Mouse (Mus musculus): ENCODE results near the gene H1foo.

The H1foo gene

GRCm38 (mm10) chr6:115986472-115987095, 41.8 kb downstream of the H1foo start:
- no peak for DNase-seq (ENCODE audit: low spot score)

GRCm38 (mm10) chr6:115987096-115987747, 42.5 kb downstream of the H1foo start:
- DNase-seq (ENCODE audit: low spot score), result no peak

GRCm38 (mm10) chr6:115989032-115989431, 44.3 kb downstream of the H1foo start:
- DNase-seq (ENCODE audit: low spot score), result no peak

- no peak for DNase-seq (ENCODE audit: low spot score)
Measured at GRCm38 (mm10) chr6:115989607-115990006, 44.9 kb downstream of the H1foo start.

GRCm38 (mm10) chr6:115990056-115990455, 45.3 kb downstream of the H1foo start:
- no peak for DNase-seq (ENCODE audit: low spot score)

GRCm38 (mm10) chr6:115990479-115990878, 45.7 kb downstream of the H1foo start:
- DNase-seq (ENCODE audit: low spot score), result no peak

GRCm38 (mm10) chr6:115991108-115991880, 46.6 kb downstream of the H1foo start:
- DNase-seq (ENCODE audit: low spot score), result no peak

- no peak for DNase-seq (ENCODE audit: low spot score)
Measured at GRCm38 (mm10) chr6:115991881-115992620, 47.3 kb downstream of the H1foo start.

GRCm38 (mm10) chr6:115992981-115993380, 48.2 kb downstream of the H1foo start:
- no peak for DNase-seq (ENCODE audit: low spot score)

- DNase-seq (ENCODE audit: low spot score), result no peak
Measured at GRCm38 (mm10) chr6:115993463-115994145, 48.9 kb downstream of the H1foo start.

- no peak for DNase-seq (ENCODE audit: low spot score)
Measured at GRCm38 (mm10) chr6:115994146-115994876, 49.6 kb downstream of the H1foo start.

GRCm38 (mm10) chr6:115994877-115995520, 50.3 kb downstream of the H1foo start, which contains the start of gene Plxnd1:
TSS of gene Plxnd1 (minus strand) at chr6:115995005.
- peak; percentile 96 for DNase-seq (ENCODE audit: low spot score)

- DNase-seq (ENCODE audit: low spot score), result no peak
Measured at GRCm38 (mm10) chr6:115995531-115995941, 50.8 kb downstream of the H1foo start.

GRCm38 (mm10) chr6:115996171-115996851, 51.6 kb downstream of the H1foo start:
- DNase-seq (ENCODE audit: low spot score), result no peak

GRCm38 (mm10) chr6:115997726-115998311, 53.1 kb downstream of the H1foo start:
- no peak for DNase-seq (ENCODE audit: low spot score)

GRCm38 (mm10) chr6:115998758-115999157, 54.0 kb downstream of the H1foo start:
- no peak for DNase-seq (ENCODE audit: low spot score)

- DNase-seq (ENCODE audit: low spot score), result no peak
Measured at GRCm38 (mm10) chr6:115999227-115999626, 54.5 kb downstream of the H1foo start.

Measured in ovary, postnatal 14 days (tissue).